Mouse (Mus musculus) A20 (cell line): ENCODE measurements at regions not wholly inside any gene's neighbourhood (a gene's known extent, or its start where the extent isn't known, plus 50 kb on each side); places are given as distances from the start of the nearest gene placed in this dataset.
"Not testable (repeated sequence)": the region's sequence is repeated elsewhere in the genome, so short reads cannot be mapped to it uniquely, and the experiment has no call there.

ENCODE experiments used
- DNase-seq: peaks from one replicate; pipeline ENCODE4 v3.0.0-alpha.2; 2011; ENCODE audit warnings: low read depth, low spot score

GRCm38 (mm10) chr8:5523281-5523680, 418.1 kb upstream of the Slc10a2 start:
- DNase-seq = no peak

- DNase-seq = peak; percentile 7
These were observed 390.7 kb upstream of the Slc10a2 start for GRCm38 (mm10) chr8:5495861-5496260.

GRCm38 (mm10) chr8:5490491-5490890, 385.3 kb upstream of the Slc10a2 start:
- no peak for DNase-seq

- DNase-seq = no peak
These were observed 377.8 kb upstream of the Slc10a2 start for GRCm38 (mm10) chr8:5482938-5483337.

DNA sequence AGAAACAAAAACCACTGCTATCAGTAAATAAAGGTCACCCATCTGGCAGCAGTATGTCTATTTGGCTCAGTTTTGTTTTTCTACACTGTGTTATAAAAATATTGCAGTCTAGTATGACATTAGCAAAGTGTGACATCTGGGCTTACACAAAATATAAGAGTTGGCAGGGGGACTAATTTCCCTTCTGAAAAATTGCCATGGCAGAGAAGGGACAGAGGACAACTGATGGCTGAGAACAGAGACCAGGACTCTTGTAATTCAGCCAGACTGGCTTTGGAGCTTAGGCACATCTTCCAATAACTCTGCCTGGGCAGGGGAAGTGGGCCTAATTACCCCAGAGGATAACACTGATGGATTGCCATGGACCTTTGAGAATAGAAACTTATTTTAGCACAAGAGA, 367.8 kb upstream of the Slc10a2 start:
- no peak for DNase-seq

DNA sequence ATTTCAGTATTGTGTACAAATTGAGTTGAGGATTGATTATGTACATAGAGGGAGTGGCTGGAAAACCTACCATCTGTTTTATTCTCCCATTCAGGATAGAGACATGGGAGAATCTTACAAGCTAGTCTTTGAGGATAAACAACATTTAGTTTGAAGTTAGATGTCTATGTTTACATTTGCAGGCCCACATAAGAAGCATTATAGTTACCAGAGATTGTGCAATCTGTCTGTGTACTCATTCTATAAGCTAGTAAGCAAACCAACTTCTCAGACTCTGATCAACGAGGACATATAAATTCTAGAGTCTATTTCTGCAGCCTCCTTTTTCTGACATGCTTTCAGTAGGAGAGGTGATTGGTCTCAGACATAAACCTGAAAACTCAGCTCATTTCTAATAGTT, 367.4 kb upstream of the Slc10a2 start:
- DNase-seq = no peak

DNA sequence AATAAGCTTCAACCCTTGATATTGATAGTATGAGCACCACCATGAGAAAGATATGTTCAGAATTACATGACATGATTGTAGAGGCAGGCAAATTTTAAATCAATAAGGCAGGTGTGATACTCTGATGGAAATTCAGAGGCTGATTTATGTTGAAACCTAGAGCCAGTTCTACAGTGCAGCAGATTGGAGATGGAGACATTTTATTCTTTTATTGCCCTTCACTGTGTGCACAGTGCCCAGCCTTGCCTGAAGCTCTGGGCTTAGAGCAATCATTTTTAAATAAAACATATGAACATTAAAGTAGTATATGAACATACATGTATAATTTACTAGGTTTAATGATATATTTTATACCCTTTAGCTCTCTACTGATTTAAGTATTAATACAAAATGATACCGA, 352.5 kb upstream of the Slc10a2 start:
- no peak for DNase-seq

- no peak for DNase-seq
These were observed 348.3 kb upstream of the Slc10a2 start for GRCm38 (mm10) chr8:5453469-5453868.

DNA sequence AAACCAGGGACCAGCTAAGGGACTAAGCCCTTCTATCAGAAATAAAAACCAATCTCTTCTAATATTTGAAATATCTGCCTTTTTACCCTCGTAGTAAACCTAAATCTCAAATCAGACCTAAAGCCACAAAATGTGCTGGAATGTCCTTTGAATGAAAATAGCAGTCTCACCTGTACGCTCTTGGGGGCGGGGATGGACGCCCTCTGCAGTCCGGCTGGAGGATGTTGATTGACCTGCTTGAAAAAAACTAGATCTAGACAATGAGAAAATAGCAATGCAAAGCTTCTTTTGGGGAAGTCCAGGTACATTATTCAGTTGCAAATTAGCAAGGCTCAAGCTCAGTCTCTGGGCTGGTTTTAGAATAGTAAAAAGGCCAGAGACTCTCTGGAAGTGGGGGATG, 337.1 kb upstream of the Slc10a2 start:
- DNase-seq = not testable (repeated sequence)

- not testable (repeated sequence) for DNase-seq
These were observed 335.3 kb upstream of the Slc10a2 start for GRCm38 (mm10) chr8:5440404-5440803.

DNA sequence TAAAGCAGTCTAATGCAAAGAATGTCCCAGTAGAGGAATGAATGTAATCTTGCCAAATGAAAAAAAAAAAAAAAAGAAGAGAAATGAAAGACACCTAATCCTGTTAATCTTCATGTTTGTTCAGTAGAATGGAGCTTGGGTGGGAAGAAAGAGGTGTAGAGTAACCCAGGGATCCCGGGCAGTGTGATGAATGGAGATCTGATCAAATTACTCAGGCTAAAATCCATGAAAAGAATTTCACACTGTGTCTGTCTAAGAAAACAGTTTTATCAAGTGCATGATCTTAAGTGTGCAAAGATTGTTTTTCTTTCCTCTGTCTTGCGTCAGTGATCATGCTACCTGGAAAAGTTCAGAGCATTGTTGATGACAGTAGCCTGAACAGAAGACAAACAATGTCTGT, 333.9 kb upstream of the Slc10a2 start:
- DNase-seq = no peak

- no peak for DNase-seq
These were observed 323.3 kb upstream of the Slc10a2 start for GRCm38 (mm10) chr8:5428303-5428971.

- DNase-seq = not testable (repeated sequence)
These were observed 311.7 kb upstream of the Slc10a2 start for GRCm38 (mm10) chr8:5416841-5417240.

DNA sequence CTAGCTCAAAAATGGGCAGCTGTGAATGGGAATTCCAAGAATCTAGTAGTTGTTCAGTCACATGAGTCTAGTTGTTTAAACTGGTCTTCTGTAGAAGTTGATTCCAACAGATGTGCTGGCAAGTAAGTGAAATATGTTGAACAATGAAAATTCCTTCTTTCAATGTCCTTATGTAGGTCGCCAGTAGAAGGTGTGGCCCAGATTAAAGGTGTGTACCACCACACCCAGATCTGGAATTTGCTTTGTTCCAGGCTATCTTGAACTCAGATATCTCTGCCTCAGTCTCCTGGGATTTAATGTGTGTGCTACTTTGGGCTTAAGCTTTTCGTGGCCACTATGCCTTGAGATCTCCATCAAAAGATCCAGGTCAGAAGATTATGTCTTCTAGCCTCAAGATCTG, 279.7 kb upstream of the Slc10a2 start:
- DNase-seq = no peak

DNA sequence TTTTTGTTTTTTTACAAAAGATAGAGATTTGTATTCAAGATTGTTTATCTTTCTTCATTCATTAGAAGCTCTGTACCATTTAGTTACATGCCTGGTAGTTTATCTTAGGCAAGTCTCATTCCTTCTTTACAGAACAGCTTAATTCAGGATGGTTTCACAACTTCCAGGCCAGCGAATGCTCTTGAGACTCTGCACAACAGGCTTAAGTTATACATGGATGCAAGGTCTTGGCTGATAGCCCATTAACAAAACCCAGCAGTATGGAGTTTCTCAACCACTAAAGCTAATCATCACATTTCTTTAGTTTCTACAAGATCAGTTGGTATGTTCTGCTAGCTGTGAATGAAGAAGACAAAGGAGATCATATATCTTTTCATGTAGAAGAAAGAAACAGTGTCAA, 272.9 kb upstream of the Slc10a2 start:
- DNase-seq = no peak

DNA sequence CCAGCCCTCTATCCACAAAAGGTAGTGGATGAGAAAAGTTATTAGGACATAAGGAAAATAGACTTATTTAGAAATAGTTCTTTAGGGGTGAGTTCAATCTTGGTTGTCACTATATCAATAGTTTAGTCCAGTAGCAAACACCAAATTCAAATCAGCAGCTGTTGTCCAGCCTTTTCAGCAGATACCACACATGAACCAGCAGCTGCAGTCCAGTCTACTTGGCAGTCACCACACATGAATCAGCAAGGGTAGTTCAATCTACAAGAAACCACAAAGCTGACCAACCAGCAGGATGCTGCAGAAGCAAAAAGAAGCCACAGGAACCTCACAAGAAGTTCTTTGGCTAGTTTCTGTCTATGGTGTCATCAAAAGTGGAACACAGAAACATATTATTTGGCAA, 234.8 kb upstream of the Slc10a2 start:
- DNase-seq = no peak

DNA sequence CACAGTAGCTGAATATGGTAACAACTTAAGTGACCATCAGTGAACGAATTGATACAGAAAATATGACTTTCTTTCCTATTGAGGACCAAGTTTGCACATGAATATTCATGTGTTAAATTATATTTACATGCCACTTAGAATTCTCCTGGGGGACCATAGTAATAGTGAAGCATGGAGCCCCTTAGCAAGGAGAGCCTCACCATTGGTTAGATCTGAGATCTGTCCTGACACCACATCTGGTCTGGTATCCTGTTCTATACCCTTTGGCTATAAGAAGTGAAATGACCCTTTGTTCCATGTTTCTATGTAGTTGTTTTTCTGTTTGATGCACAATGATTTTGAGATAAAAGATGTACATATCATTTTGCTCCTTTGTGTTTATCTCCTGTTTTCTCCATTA, 209.4 kb upstream of the Slc10a2 start:
- DNase-seq = no peak

DNA sequence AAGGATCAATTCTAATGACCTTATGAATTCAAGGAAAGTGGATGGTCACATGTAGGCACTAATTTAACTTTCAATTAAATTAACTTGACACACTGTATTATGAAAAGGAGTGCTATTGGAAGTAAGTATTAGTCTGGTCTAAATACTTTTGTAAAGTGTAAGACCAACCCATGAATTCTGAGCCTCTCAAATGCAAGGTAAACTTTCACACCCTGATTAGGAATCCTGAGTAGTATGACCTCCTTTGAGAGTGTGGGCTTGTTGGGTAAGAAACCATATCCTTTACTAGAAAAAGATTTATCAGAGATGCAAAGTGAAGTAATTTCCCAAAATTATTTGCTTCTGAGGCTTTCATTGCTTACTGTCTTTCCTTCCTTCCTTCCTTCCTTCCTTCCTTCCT, 194.8 kb upstream of the Slc10a2 start:
- no peak for DNase-seq

GRCm38 (mm10) chr8:5297190-5297589, 192.0 kb upstream of the Slc10a2 start:
- DNase-seq = peak; percentile 1

GRCm38 (mm10) chr8:5285708-5286161, 180.6 kb upstream of the Slc10a2 start:
- DNase-seq = no peak

- no peak for DNase-seq
These were observed 178.6 kb upstream of the Slc10a2 start for GRCm38 (mm10) chr8:5283799-5284198.

- DNase-seq = no peak
These were observed 157.2 kb upstream of the Slc10a2 start for GRCm38 (mm10) chr8:5262316-5262715.

DNA sequence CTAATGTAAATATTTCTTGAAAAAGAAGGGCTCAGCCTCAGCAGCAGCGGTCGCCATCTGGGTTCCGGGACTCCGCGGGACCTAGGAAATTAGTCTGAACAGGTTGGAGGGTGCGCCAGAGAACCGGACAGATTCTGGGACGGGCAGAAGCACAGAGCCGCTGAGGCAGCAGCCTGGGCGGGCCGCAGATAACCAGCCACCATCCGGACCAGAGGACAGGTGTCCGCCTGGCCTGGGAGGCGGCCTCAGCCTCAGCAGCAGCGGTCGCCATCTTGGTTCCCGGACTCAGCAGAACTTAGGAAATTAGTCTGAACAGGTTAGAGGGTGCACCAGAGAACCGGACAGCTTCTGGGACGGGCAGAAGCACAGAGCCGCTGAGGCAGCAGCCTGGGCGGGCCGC, 136.7 kb upstream of the Slc10a2 start:
- not testable (repeated sequence) for DNase-seq
